Mouse (Mus musculus) embryonic facial prominence, embryonic 14.5 days (tissue): ENCODE results near the gene Lekr1. TPM values are rescaled to one million over a fixed set of nuclear protein-coding genes. Genes with fewer than 3 reads are reported as not detected.
A peak's percentile ranks its signal among the peaks of the same experiment; 100 is the strongest.

Experiments used
- ATAC-seq: fragments of 200-750 bp; cut with Nextera tagmentation; 2 replicates; pipeline ENCODE4 v1.8.0; 2017; ENCODE audit warnings: low read depth, moderate number of reproducible peaks, moderate TSS enrichment
- DNase-seq: peaks from one replicate; pipeline ENCODE4 v3.0.0-alpha.2; 2015; ENCODE audit warnings: low spot score
- H3K27ac ChIP-seq: fragments of 300-500 bp; sonication (generic); replicated peaks from 2 replicates; pipeline ENCODE4 v1.5.1; 2014; ENCODE audit warnings: low read depth, mild to moderate bottlenecking, low read length, moderate library complexity
- H3K27me3 ChIP-seq: fragments of 300-500 bp; sonication (generic); replicated peaks from 2 replicates; pipeline ENCODE4 v1.6.1; 2014; ENCODE audit warnings: low read length; ENCODE audit not compliant: control insufficient read depth, insufficient read depth
- H3K36me3 ChIP-seq: fragments of 300-500 bp; sonication (generic); 2 replicates; pipeline ENCODE4 v1.6.1; 2014; ENCODE audit warnings: low read length, mixed read lengths; ENCODE audit not compliant: control insufficient read depth, insufficient read depth
- H3K4me1 ChIP-seq: fragments of 300-500 bp; sonication (generic); 2 replicates; pipeline ENCODE4 v1.6.1; 2014; ENCODE audit warnings: antibody characterized with exemption, low read length; ENCODE audit not compliant: control insufficient read depth, insufficient read depth
- H3K4me2 ChIP-seq: fragments of 300-500 bp; sonication (generic); 2 replicates; pipeline ENCODE4 v1.6.1; 2014; ENCODE audit warnings: low read depth, mild to moderate bottlenecking, low read length, moderate library complexity, mixed read lengths
- H3K4me3 ChIP-seq: fragments of 300-500 bp; sonication (generic); 2 replicates; pipeline ENCODE4 v1.5.1; 2014; ENCODE audit warnings: low read depth, mild to moderate bottlenecking, low read length
- H3K9ac ChIP-seq: fragments of 300-500 bp; sonication (generic); 2 replicates; pipeline ENCODE4 v1.6.1; 2014; ENCODE audit warnings: low read depth, mild to moderate bottlenecking, low read length, moderate library complexity, mixed read lengths
- H3K9me3 ChIP-seq: fragments of 300-500 bp; sonication (generic); 2 replicates; pipeline ENCODE4 v1.6.1; 2016; ENCODE audit warnings: low read length; ENCODE audit not compliant: control insufficient read depth
- WGBS: fragments of 180-500 bp; shearing (Covaris S2); extraction: QIAGEN DNeasy Blood & Tissue Kit; methylation state at CpG from one replicate; pipeline ENCODE4 v1.1.7; 2014; 5-methylcytosine and 5-hydroxymethylcytosine counted together
- polyA plus RNA-seq: library from polyadenylated mRNA; unstranded; fragments of >200 nt; fragmentation: Nextera tagmentation; extraction: Ambion mirVana; gene quantifications from 2 replicates; pipeline ENCODE4 v1.2.1, GENCODE M21; 2014

Gene Lekr1
- polyA plus RNA-seq, 1 experiment from 2014 or later, result 8.9 TPM

DNA sequence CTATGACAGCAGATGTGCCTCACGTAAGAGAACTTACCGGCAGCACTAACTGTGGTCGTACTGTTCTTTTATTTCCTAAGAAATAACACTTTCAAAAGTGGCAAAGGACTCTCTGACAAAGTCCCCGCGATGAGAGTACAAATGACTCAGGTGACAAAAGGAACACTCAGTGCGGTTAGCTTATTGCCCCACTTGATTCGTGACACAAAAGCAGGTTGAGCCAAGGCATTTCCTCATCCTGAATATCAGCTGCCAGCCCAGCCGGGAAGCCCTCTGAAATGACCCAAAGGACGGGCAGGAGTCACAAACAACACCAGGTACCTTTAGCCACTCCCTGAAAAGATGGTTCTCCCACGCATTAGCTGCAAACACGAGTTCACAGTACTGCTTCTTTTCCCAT is 192.1 kb downstream of the Lekr1 start:
- no peak overlapping the region for H3K4me2 ChIP-seq
- DNase-seq (no peak), ATAC-seq (no peak)
- H3K9me3 ChIP-seq, result no peaks in the 10 kb centered on the region
- no peak overlapping the region for H3K9ac ChIP-seq
- 57% methylated on average over 11 of the region's 11 CpGs for WGBS
- no peaks in the 10 kb centered on the region for H3K27me3 ChIP-seq
- H3K4me1 ChIP-seq, result peaks cover 16% of the 10 kb centered on the region
- no peak overlapping the region for H3K27ac ChIP-seq
- H3K4me3 ChIP-seq, result no peak overlapping the region
- no peaks in the 10 kb centered on the region for H3K36me3 ChIP-seq

DNA sequence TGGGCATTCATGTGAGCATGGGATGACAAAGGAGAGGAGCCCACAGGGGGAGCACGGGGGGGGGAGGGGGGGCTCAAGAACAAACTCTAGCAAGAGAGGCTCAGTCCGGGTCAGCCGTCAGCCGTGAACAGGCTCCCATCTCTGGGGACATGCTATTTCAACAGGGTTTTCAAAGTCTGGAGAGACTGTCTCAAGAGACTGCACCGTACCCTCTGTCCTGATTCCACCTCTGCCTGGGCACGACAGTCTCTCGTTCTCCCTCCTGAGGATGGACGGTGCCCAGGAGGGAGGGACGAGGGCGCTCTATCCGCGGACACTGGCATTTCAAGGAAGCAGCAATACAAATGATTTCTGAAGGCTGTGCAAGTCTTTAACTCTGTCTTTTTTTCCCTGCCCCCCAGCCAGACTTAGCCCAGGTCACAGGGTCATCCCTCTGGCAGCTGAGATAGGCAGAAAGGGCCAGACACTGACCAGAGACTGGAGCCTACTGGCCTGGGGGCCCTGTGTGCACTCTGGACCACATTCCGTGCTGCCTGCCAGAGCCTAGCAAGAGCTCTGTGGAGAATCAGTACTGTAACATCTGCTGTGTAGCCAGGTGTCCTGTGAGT is 192.8 kb downstream of the Lekr1 start:
- WGBS, result 18% methylated on average over 11 of the region's 13 CpGs
- no peaks in the 10 kb centered on the region for H3K27me3 ChIP-seq
- ATAC-seq (no peak), DNase-seq (no peak)
- peaks cover 13% of the 10 kb centered on the region for H3K4me1 ChIP-seq
- no peak overlapping the region for H3K27ac ChIP-seq
- no peaks in the 10 kb centered on the region for H3K9me3 ChIP-seq
- H3K4me3 ChIP-seq, result no peak overlapping the region
- no peak overlapping the region for H3K9ac ChIP-seq
- no peaks in the 10 kb centered on the region for H3K36me3 ChIP-seq
- 0 out of 2 replicates have a peak overlapping the region, but pooled peaks have one; percentile 17 for H3K4me2 ChIP-seq

DNA sequence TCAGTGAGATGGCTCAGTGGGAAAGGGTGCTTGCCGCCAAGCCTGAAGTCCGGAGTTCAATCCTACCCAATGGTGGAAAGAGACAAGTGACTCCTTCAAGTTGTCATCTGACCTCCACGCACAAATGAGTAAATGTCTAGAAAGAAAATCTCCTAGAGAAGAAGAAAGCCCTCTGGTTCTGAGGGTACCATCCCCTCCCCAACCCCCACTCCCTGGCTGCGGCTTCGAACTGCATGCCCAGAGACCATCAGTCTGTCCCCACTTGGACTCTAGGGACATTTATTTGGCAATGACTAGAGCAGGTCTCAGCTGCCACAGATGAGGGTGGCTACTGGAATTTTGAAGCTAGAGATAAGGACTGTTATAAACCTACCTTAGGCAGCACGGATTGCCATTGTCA is 193.7 kb downstream of the Lekr1 start:
- ATAC-seq (no peak), DNase-seq (no peak)
- Histone ChIP-seq H3K9me3 (no peaks in the 10 kb centered on the region), H3K36me3 (no peaks in the 10 kb centered on the region), H3K4me2 (no peak overlapping the region), H3K4me1 (peaks cover 13% of the 10 kb centered on the region), H3K27ac (no peak overlapping the region), H3K27me3 (no peaks in the 10 kb centered on the region), H3K9ac (no peak overlapping the region), H3K4me3 (no peak overlapping the region)
- 87% methylated on average over 6 of the region's 6 CpGs for WGBS

DNA sequence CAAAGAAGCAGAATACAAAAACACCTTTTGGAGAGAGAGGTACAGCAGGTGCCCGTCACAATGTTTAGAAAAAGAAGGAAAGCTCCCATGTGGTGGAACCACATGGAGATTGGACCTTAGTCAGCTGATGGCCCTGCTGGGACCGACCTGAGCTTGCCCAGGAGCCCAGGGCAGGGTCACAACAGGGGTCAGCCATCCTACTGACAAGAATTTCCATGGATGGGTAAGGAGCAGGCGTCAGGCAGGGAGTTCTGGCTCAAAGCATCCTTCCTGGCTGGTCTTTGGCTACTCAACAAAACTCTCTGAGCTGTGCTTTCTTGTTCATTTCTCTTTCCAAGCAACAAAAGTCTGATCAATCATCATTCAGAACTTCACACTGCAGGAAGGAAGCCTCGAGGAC is 194.9 kb downstream of the Lekr1 start:
- no peak overlapping the region for H3K4me2 ChIP-seq
- no peak overlapping the region for H3K9ac ChIP-seq
- no peak for DNase-seq
- no peak overlapping the region for H3K4me3 ChIP-seq
- H3K9me3 ChIP-seq, result no peaks in the 10 kb centered on the region
- no peak for ATAC-seq
- WGBS, result 40% methylated on average over 4 of the region's 4 CpGs
- H3K27ac ChIP-seq, result no peak overlapping the region
- H3K27me3 ChIP-seq, result no peaks in the 10 kb centered on the region
- no peaks in the 10 kb centered on the region for H3K36me3 ChIP-seq
- peaks cover 13% of the 10 kb centered on the region for H3K4me1 ChIP-seq

DNA sequence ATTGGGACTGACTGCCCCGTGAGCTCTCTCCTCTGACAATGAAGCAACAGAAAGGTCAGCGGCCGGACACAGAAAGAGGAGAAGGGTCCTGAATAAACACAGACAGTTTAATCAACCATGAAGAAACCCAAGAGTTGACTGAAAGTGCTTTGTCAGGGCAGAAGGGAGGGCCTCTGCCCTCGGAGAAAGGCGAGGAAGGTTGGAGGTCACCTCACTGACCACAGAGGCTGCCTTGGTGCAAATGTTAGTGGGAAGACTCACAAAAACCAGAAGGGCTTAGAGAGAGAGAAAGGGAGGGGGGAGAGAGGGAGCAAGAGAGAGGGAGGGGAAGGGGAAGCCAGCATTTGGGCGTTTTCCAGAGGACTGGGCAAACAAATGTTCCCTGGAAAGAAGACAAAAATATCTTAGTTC is 195.4 kb downstream of the Lekr1 start:
- Histone ChIP-seq H3K9ac (no peak overlapping the region), H3K4me2 (no peak overlapping the region; the same call in 1 of the 2 replicates), H3K9me3 (0 out of 2 replicates have a peak, but pooled peaks cover 4% of the 10 kb centered on the region), H3K27me3 (no peaks in the 10 kb centered on the region), H3K4me1 (peaks cover 13% of the 10 kb centered on the region), H3K4me3 (no peak overlapping the region), H3K27ac (no peak overlapping the region), H3K36me3 (no peaks in the 10 kb centered on the region)
- ATAC-seq (no peak), DNase-seq (peak; percentile 55)
- WGBS, result 8% methylated on average over 6 of the region's 6 CpGs

DNA sequence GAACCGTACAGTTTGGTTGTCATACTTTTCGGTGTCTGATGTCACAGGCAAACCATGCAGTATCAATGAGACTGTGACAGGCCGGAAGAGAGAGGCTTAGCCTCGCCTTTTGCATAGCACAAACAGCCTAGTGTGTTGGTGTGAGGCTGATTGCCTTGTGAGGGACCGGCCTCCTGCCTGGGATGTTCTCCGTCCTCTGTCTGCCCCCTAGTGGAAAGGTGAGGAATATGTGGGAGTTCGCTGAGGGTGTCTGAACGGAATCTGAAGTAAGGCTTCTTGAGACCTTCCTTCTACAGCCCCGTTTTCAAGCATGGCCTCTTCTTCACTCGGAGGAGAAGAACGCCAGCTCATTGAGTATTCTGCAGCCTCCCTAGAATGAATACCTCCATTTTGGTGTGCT is 197.3 kb downstream of the Lekr1 start:
- H3K4me2 ChIP-seq, result peak overlapping the region; percentile 41
- H3K27me3 ChIP-seq, result no peaks in the 10 kb centered on the region
- WGBS, result 2% methylated on average over 11 of the region's 11 CpGs
- 0 out of 2 replicates have a peak, but pooled peaks cover 4% of the 10 kb centered on the region for H3K9me3 ChIP-seq
- ATAC-seq (peak; percentile 90), DNase-seq (peak; percentile 89)
- H3K4me1 ChIP-seq, result peaks cover 13% of the 10 kb centered on the region
- no peaks in the 10 kb centered on the region for H3K36me3 ChIP-seq
- H3K27ac ChIP-seq, result no peak overlapping the region
- H3K4me3 ChIP-seq, result no peak overlapping the region
- no peak overlapping the region for H3K9ac ChIP-seq

DNA sequence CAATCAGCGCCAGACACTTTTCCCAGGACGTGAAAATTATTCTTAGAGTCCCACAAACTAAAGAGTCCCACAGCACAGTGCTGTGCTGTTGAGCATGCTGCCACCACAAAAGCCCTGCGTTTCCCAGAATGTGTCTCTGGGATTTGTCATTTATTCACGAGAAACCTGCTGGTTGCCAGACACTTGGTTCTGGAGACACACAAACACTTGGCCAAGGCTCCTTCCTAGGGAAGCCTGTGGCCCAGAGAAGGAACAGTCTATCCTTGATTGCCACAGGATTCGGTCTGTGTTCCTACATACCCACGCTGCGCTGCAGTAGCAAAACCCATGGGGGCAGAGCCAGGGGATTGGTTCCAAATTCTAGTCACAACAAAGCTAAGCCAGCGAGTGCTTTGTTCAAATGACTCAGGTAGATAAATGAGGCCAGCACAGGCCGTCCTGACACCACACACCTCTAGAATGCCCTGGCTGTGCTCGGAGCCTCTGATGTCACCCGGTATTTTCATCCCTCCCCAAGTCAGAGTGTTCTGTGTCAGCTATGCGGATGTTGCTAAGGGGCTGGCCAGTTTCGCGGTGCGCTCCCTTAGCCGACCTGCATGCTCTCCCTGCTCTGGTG is 197.8 kb downstream of the Lekr1 start:
- WGBS, result 49% methylated on average over 16 of the region's 16 CpGs
- Histone ChIP-seq H3K4me1 (peaks cover 8% of the 10 kb centered on the region), H3K27ac (no peak overlapping the region), H3K27me3 (no peaks in the 10 kb centered on the region), H3K9ac (no peak overlapping the region), H3K36me3 (no peaks in the 10 kb centered on the region), H3K9me3 (0 out of 2 replicates have a peak, but pooled peaks cover 4% of the 10 kb centered on the region), H3K4me3 (no peak overlapping the region), H3K4me2 (peak overlapping the region; percentile 41)
- ATAC-seq (0 out of 2 replicates have a peak, but pooled peaks have one; percentile 1), DNase-seq (no peak)

DNA sequence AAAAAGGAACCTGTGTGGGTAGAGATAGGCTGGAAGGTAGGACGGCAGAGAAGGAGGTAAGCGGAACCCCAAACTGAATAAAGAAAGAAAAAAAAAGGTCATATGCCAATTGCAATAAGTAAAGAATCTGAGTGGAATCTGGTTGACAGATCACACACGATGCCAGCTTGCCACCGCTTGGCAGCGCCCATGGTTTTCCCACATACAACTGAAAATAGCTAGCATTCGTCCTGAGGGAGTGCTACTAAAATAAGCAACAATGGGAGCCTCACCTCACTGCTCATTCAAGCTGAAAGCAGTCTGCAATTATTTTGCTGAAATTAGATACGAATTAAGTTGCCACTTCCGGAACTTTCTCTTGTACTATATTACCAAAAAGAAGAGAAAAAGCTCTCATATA is 202.9 kb downstream of the Lekr1 start:
- no peak overlapping the region for H3K9ac ChIP-seq
- no peaks in the 10 kb centered on the region for H3K27me3 ChIP-seq
- ATAC-seq, result no peak
- H3K9me3 ChIP-seq, result 0 out of 2 replicates have a peak, but pooled peaks cover 4% of the 10 kb centered on the region
- no peaks in the 10 kb centered on the region for H3K36me3 ChIP-seq
- no peak overlapping the region for H3K27ac ChIP-seq
- no peak for DNase-seq
- no peak overlapping the region for H3K4me3 ChIP-seq
- peaks cover 10% of the 10 kb centered on the region for H3K4me1 ChIP-seq
- 83% methylated on average over 8 of the region's 8 CpGs for WGBS
- H3K4me2 ChIP-seq, result no peak overlapping the region

DNA sequence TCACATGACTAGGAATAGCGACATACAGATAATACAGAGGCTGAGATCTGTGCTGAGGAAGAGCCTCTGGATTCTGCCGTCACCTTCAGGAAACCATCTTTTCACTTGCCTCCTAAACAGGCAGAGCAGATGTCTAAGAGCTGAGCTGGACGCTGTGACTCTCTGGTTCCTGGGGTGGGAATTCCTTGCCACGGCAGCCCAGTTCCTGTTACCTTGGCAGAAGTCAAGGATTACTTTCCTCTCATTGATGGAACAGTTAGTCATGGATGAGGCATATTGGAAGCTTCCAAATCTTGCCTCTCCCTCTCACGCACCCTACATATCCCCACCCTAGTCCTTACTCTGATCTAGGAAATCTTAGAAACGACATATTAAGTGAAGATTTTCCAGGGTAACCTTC is 203.7 kb downstream of the Lekr1 start:
- Histone ChIP-seq H3K36me3 (no peaks in the 10 kb centered on the region), H3K4me2 (no peak overlapping the region), H3K4me3 (no peak overlapping the region), H3K4me1 (peaks cover 10% of the 10 kb centered on the region), H3K9ac (no peak overlapping the region), H3K27ac (no peak overlapping the region), H3K27me3 (no peaks in the 10 kb centered on the region), H3K9me3 (0 out of 2 replicates have a peak, but pooled peaks cover 4% of the 10 kb centered on the region)
- ATAC-seq (no peak), DNase-seq (no peak)
- WGBS, result 66% methylated on average over 6 of the region's 6 CpGs
